10 mouse cellular contexts compared by ENCODE assay signal in the genomic region with DNA sequence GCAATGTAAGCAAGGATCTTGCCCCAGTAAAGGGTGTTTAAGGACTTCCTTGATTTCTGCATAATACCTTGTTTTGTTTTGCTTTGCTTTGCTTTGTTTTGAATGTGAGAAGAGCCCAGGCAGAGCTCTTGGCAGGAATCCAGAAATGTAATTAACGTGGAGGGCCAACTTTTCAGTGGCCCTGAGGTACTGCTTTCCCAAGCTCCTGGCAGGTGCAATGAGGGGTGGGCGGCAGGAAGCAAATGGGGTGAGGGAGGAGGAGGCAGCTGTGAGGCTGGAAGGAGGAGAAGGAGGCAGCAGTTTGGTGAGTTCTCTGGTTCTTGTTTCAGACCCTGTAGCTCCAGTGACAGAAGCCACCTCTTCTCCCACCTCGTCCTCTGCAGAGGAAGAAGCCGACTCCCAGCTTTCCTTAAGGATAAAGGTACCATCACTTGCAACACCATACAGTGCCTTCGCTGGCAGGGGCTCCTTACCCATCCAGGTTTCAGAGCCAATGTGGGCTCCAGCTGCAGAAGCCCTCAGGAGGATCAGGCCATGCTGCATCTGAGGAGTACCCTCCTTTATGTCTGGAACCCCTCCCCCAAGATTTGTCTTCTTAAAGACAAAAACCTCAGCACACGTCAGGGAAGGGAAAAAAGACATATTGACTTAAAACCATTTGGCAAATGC. TPM values are rescaled to one million over a fixed set of nuclear protein-coding genes. Genes with fewer than 3 reads are reported as not detected.
DNase-seq lines count a peak whose midpoint lies in the region; ATAC-seq and TF ChIP-seq lines count a peak whose summit lies in the region.
"Had no signal": no experiment of that assay in that cellular context is flagged by ENCODE, and none has a peak within 500 bp of the region (broad histone marks: within the 10 kb centered on the region; RNA-seq: fewer than 3 reads in every experiment).

No protein-coding gene starts in this region.

- 44% methylated on average over 6 of the region's 6 CpGs for WGBS in heart, embryonic 12.5 days
- WGBS in forebrain, postnatal 0 days, result 22% methylated on average over 6 of the region's 6 CpGs
- WGBS in midbrain, embryonic 11.5 days, result 44% methylated on average over 6 of the region's 6 CpGs

- H3K36me3 ChIP-seq in heart, embryonic 12.5 days, result peaks cover 4% of the 10 kb centered on the region; the same call in 1 of the 2 replicates
- no peaks in the 10 kb centered on the region for H3K36me3 ChIP-seq in forebrain, postnatal 0 days (ENCODE audit: insufficient read depth)
- H3K36me3 ChIP-seq in midbrain, embryonic 11.5 days (ENCODE audit: control insufficient read depth, insufficient read depth, low read length), result no peaks in the 10 kb centered on the region

- intact Hi-C loops in heart, postnatal 14 days (cut with DNase I), result no loop called here

- no peak overlapping the region for H3K4me3 ChIP-seq in heart, embryonic 12.5 days
- H3K4me3 ChIP-seq in forebrain, postnatal 0 days (ENCODE audit: low read depth, low read length), result no peak overlapping the region
- no peak overlapping the region for H3K4me3 ChIP-seq in midbrain, embryonic 11.5 days (ENCODE audit: low read depth, low read length)

- DNase-seq in heart, postnatal 14 days, result no peak
- peak; percentile 45 for DNase-seq in brain, adult 2 months (ENCODE audit: low read depth, low spot score)
- DNase-seq in forebrain, postnatal 0 days, result peak; percentile 45
- peak; percentile 83 for DNase-seq in midbrain, embryonic 11.5 days (ENCODE audit: low spot score, missing footprints)
- DNase-seq in right cerebral cortex, adult 18-20 months, result no peak
- no peak for DNase-seq in cerebellum, adult 8-10 months
- DNase-seq in ovary, postnatal 14 days (ENCODE audit: low spot score), result no peak
- DNase-seq: kidney, postnatal 25 days had no signal

- H3K9me3 ChIP-seq in heart, embryonic 12.5 days (replicated peaks), result no peaks in the 10 kb centered on the region
- H3K9me3 ChIP-seq in forebrain, postnatal 0 days (ENCODE audit: low read length), result no peaks in the 10 kb centered on the region
- no peaks in the 10 kb centered on the region for H3K9me3 ChIP-seq in midbrain, embryonic 11.5 days (ENCODE audit: control insufficient read depth, low read length)

- H3K4me2 ChIP-seq in heart, embryonic 12.5 days, result peak overlapping the region; percentile 21; the same call in 1 of the 2 replicates
- H3K4me2 ChIP-seq in forebrain, postnatal 0 days (ENCODE audit: low read depth), result no peak overlapping the region
- H3K4me2 ChIP-seq in midbrain, embryonic 11.5 days, result no peak overlapping the region

- peak overlapping the region; percentile 28; the same call in 1 of the 2 replicates for H3K27ac ChIP-seq in heart, embryonic 12.5 days (ENCODE audit: poor library complexity, severe bottlenecking)
- H3K27ac ChIP-seq in forebrain, postnatal 0 days (ENCODE audit: low read depth, low read length), result no peak overlapping the region
- H3K27ac ChIP-seq in midbrain, embryonic 11.5 days (ENCODE audit: low read depth, low read length), result no peak overlapping the region
- H3K27ac ChIP-seq: macrophage had no signal

- peaks cover 38% of the 10 kb centered on the region for H3K4me1 ChIP-seq in heart, embryonic 12.5 days (replicated peaks)
- H3K4me1 ChIP-seq in forebrain, postnatal 0 days (ENCODE audit: insufficient read depth), result peaks cover 21% of the 10 kb centered on the region; the same call in 1 of the 2 replicates
- peaks cover 17% of the 10 kb centered on the region; the same call in 1 of the 2 replicates for H3K4me1 ChIP-seq in midbrain, embryonic 11.5 days (ENCODE audit: control insufficient read depth, insufficient read depth, low read length)

- no peak overlapping the region for H3K9ac ChIP-seq in heart, embryonic 12.5 days
- no peak overlapping the region for H3K9ac ChIP-seq in forebrain, postnatal 0 days
- no peak overlapping the region for H3K9ac ChIP-seq in midbrain, embryonic 11.5 days (ENCODE audit: low read length)

- no peak for ATAC-seq in heart, embryonic 12.5 days (ENCODE audit: insufficient number of reproducible peaks, low FRiP score)
- ATAC-seq in forebrain, postnatal 0 days, result no peak
- ATAC-seq in midbrain, embryonic 11.5 days (ENCODE audit: low FRiP score), result no peak

- H3K27me3 ChIP-seq in heart, embryonic 12.5 days (replicated peaks), result no peaks in the 10 kb centered on the region
- H3K27me3 ChIP-seq in forebrain, postnatal 0 days (ENCODE audit: insufficient read depth, low read length), result no peaks in the 10 kb centered on the region
- no peaks in the 10 kb centered on the region for H3K27me3 ChIP-seq in midbrain, embryonic 11.5 days (ENCODE audit: control insufficient read depth, insufficient read depth, low read length)

- no peak for TF ChIP-seq CTCF in forebrain, postnatal 0 days (IDR thresholded peaks at IDR 0.05; ENCODE audit: low read depth)

RNA-seq across cellular contexts. Expression of a gene that starts 36.2 kb away (rescaled TPM):
- 101 and 103 TPM in 2 replicates for polyA plus RNA-seq in heart, embryonic 12.5 days (2016; fragmentation: Nextera tagmentation; extraction: Ambion mirVana)
- 10 to 100 TPM; 69.1 to 69.4 TPM for total RNA-seq in heart, postnatal 14 days (2021)
- 13.9 and 17.6 TPM in 2 replicates for total RNA-seq in forebrain, postnatal 0 days (2014; rRNA removed)
- 12.0 and 19.1 TPM in 2 replicates for polyA plus RNA-seq in forebrain, postnatal 0 days (2015; fragmentation: Nextera tagmentation; extraction: Ambion mirVana)
- 50.0 and 50.2 TPM in 2 replicates for polyA plus RNA-seq in midbrain, embryonic 11.5 days (2014; fragmentation: Nextera tagmentation; extraction: Ambion mirVana)

Comparison
In these comparisons a context has a peak if more than half of its experiments do, and no peak if none do; other contexts are left out.
1. DNase-seq: peak in brain, adult 2 months (single experiment), forebrain, postnatal 0 days (single experiment) and midbrain, embryonic 11.5 days (single experiment); none in heart, postnatal 14 days (0 of 2), right cerebral cortex, adult 18-20 months (single experiment), cerebellum, adult 8-10 months (single experiment) and ovary, postnatal 14 days (single experiment).